Mouse (Mus musculus) ovary, adult 18-20 months (tissue): Measurements from ENCODE around the gene Tmem37.
A peak's percentile ranks its signal among the peaks of the same experiment; 100 is the strongest.

ENCODE experiments used
- DNase-seq: peaks from one replicate; pipeline ENCODE4 v3.0.0; 2022; ENCODE audit warnings: low spot score, mixed read lengths

Tmem37 gene

GRCm38 (mm10) chr1:120073519-120074306, at the start of gene Tmem37:
Tmem37 (minus strand) TSS chr1:120074074.
- DNase-seq = peak; percentile 63

GRCm38 (mm10) chr1:120122634-120123383, 48.9 kb upstream of the Tmem37 start:
- DNase-seq = no peak

- DNase-seq = no peak
Measured at GRCm38 (mm10) chr1:120121930-120122530, 48.2 kb upstream of the Tmem37 start.

GRCm38 (mm10) chr1:120120969-120121811, 47.3 kb upstream of the Tmem37 start, which contains the start of the genes Dbi and 3110009E18Rik:
Dbi (minus strand) TSS chr1:120121078.
3110009E18Rik (plus strand) TSS chr1:120121187.
- peak; percentile 98 for DNase-seq

- peak; percentile 46 for DNase-seq
Measured at GRCm38 (mm10) chr1:120120141-120120968, 46.5 kb upstream of the Tmem37 start.

GRCm38 (mm10) chr1:120119389-120119788, 45.5 kb upstream of the Tmem37 start:
- DNase-seq = no peak

- no peak for DNase-seq
Measured at GRCm38 (mm10) chr1:120118854-120119253, 45.0 kb upstream of the Tmem37 start.

- DNase-seq = peak; percentile 41
Measured at GRCm38 (mm10) chr1:120116106-120116505, 42.2 kb upstream of the Tmem37 start.

GRCm38 (mm10) chr1:120115671-120116081, 41.8 kb upstream of the Tmem37 start:
- peak; percentile 44 for DNase-seq

GRCm38 (mm10) chr1:120112251-120113187, 38.6 kb upstream of the Tmem37 start:
- DNase-seq = no peak

- no peak for DNase-seq
Measured at GRCm38 (mm10) chr1:120111766-120112165, 37.9 kb upstream of the Tmem37 start.

- DNase-seq = no peak
Measured at GRCm38 (mm10) chr1:120109741-120110432, 36.0 kb upstream of the Tmem37 start.

- DNase-seq = no peak
Measured at GRCm38 (mm10) chr1:120105556-120105959, 31.7 kb upstream of the Tmem37 start.

- no peak for DNase-seq
Measured at GRCm38 (mm10) chr1:120101227-120101609, 27.3 kb upstream of the Tmem37 start.

- DNase-seq = no peak
Measured at GRCm38 (mm10) chr1:120100456-120101226, 26.8 kb upstream of the Tmem37 start.

- no peak for DNase-seq
Measured at GRCm38 (mm10) chr1:120099483-120099882, 25.6 kb upstream of the Tmem37 start.

- no peak for DNase-seq
Measured at GRCm38 (mm10) chr1:120098327-120098726, 24.5 kb upstream of the Tmem37 start.

GRCm38 (mm10) chr1:120094920-120095319, 21.0 kb upstream of the Tmem37 start:
- no peak for DNase-seq
